Comparison of ENCODE assay signal across 8 mouse cellular contexts in the genomic region with DNA sequence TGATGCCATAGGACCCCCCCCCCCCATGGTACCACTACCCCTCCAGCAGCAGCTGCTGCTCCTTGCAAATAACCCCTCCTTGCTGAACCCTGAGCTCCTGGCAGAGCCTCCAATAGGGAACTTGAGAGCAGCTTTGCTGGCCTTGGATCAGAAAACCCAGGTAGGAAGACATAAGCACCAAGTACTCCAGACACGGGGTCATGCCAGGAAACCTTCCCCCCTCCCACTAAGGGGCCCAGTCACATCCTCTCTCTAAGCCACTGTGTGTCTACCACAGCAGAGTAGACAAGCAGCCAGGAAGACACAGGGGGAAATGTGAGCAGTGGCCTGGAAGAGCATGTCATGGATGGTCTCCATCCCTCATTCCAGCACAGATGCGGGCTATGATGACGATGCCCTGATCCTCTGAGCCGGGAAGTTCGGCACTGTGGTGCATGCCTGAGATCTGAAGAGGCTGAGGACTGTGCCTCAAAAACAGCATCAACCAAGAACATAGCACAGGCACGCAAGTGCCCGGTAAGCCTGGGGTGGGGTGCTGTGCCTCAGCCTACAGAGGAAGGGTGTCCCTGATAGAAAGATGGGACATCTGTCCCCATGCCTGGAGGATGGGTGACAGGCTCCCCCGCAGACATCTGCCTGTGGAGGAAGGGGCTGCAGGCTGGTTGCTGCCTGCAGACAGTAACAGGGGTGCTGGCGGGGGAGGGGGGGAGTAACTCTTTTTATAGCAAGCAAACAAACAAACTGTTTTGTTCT.
DNase-seq lines count a peak whose midpoint lies in the region; ATAC-seq lines count a peak whose summit lies in the region.

No protein-coding gene starts in this region.

- no peak for ATAC-seq in cerebellum, adult (ENCODE audit: insufficient number of reproducible peaks, low FRiP score, low TSS enrichment)
- ATAC-seq in frontal cortex, adult (ENCODE audit: low TSS enrichment), result peak; percentile 51
- no peak for ATAC-seq in megakaryocyte-erythroid progenitor cell, adult 5-6 weeks (replicated peaks; ENCODE audit: low FRiP score, low TSS enrichment, poor library complexity, severe bottlenecking)

- DNase-seq in cerebellum, postnatal 10 days, result peak; percentile 71 to 79
- peak; percentile 72 to 81 for DNase-seq in left cerebral cortex, adult 9 months (ENCODE audit: low spot score in 2 of 2)
- DNase-seq in right cerebral cortex, adult 2 months (ENCODE audit: low spot score in 2 of 2), result peak; percentile 80
- DNase-seq in liver, result no peak
- DNase-seq in thymus, postnatal 25 days, result no peak

Comparison
In these comparisons a context has a peak if more than half of its experiments do, and no peak if none do; other contexts are left out.
1. DNase-seq: peak in cerebellum, postnatal 10 days (2 of 2), left cerebral cortex, adult 9 months (2 of 2) and right cerebral cortex, adult 2 months (2 of 2); none in liver (single experiment) and thymus, postnatal 25 days (single experiment).